Comparison of ENCODE assay signal across 9 mouse cellular contexts in the genomic region with DNA sequence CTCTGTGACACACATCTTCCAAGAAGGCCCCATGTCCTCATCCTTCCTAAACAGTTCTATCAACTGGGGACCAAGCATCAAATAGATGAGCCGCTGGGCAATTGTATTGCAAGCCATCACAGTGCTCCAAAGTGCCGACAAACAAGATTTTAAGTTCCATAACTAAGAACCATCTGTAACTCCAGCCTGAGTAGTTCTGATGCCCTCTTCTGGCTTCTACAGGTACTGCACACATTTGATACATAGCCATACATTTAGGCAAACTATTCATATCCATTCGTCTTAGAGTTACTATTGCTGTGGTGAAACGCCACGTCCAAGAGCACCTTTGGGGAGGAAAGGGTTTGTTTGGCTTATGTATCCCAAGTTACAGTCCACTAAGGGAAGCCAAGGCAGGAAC. TPM values are rescaled to one million over a fixed set of nuclear protein-coding genes. Genes with fewer than 3 reads are reported as not detected.
DNase-seq lines count a peak whose midpoint lies in the region; ATAC-seq and TF ChIP-seq lines count a peak whose summit lies in the region.
"Had no signal": no experiment of that assay in that cellular context is flagged by ENCODE, and none has a peak within 500 bp of the region (broad histone marks: within the 10 kb centered on the region; RNA-seq: fewer than 3 reads in every experiment).

No protein-coding gene starts in this region.

- H3K79me2 ChIP-seq in MEL (ENCODE audit: control insufficient read depth, insufficient read depth, low read length, poor library complexity): no peaks in the 10 kb centered on the region

- 71% methylated on average over 5 of the region's 5 CpGs for WGBS in intestine, postnatal 0 days
- WGBS in intestine, embryonic 16.5 days: 71% methylated on average over 5 of the region's 5 CpGs

- no peak for ATAC-seq in intestine, postnatal 0 days
- no peak for ATAC-seq in intestine, embryonic 16.5 days
- ATAC-seq in megakaryocyte, adult 5-6 weeks (ENCODE audit: poor library complexity, severe bottlenecking): peak; percentile 68

- no peak for TF ChIP-seq POLR2A in MEL (IDR thresholded peaks at IDR 0.05; ENCODE audit: control insufficient read depth in 1 of 2, insufficient read depth in 1 of 2, low read depth in 1 of 2, low read length in 2 of 2, poor library complexity in 1 of 2)

- peak; percentile 57 for DNase-seq in CD4-positive helper T cell, adult 2 months (ENCODE audit: low read depth, low spot score)
- DNase-seq in MEL (ENCODE audit: low read depth, low spot score): peak; percentile 94
- DNase-seq in adrenal gland, adult 18-20 months (ENCODE audit: low spot score in 2 of 2): no peak
- DNase-seq in layer of hippocampus, postnatal 10 days (ENCODE audit: low spot score in 2 of 2): no peak

- peak; percentile 64 for TF ChIP-seq CTCF in intestine, postnatal 0 days (IDR thresholded peaks at IDR 0.05; ENCODE audit: low read depth)
- peak; percentile 42 to 98 (median 92) for TF ChIP-seq CTCF in MEL (IDR thresholded peaks at IDR 0.05 in 2 of 3, conservative IDR thresholded peaks at IDR 0.05 in 1 of 3; ENCODE audit: control insufficient read depth in 1 of 3, insufficient read depth in 1 of 3, low read depth in 2 of 3, low read length in 3 of 3, poor library complexity in 1 of 3, severe bottlenecking in 1 of 3)

- TF ChIP-seq EP300 in MEL (IDR thresholded peaks at IDR 0.05; ENCODE audit: low read depth in 1 of 2, low read length in 2 of 2): no peak

- no peaks in the 10 kb centered on the region for H3K4me1 ChIP-seq in intestine, postnatal 0 days (replicated peaks; ENCODE audit: control insufficient read depth, insufficient read depth, low read length)
- no peaks in the 10 kb centered on the region for H3K4me1 ChIP-seq in intestine, embryonic 16.5 days (ENCODE audit: control insufficient read depth, insufficient read depth, low read length)
- H3K4me1 ChIP-seq in MEL (ENCODE audit: control insufficient read depth in 1 of 2, insufficient read depth in 2 of 2, low read length in 2 of 2): peaks cover 15 to 29% of the 10 kb centered on the region in 2 experiments

- no peaks in the 10 kb centered on the region for H3K27me3 ChIP-seq in intestine, postnatal 0 days (replicated peaks; ENCODE audit: control insufficient read depth, insufficient read depth, low read length)
- H3K27me3 ChIP-seq in intestine, embryonic 16.5 days (replicated peaks; ENCODE audit: control insufficient read depth, insufficient read depth, low read length): no peaks in the 10 kb centered on the region
- peaks cover 0 to 3% of the 10 kb centered on the region in 2 experiments; a peak in 2 of 4 replicates for H3K27me3 ChIP-seq in MEL (ENCODE audit: control insufficient read depth in 1 of 2, insufficient read depth in 2 of 2, low read length in 2 of 2)

- H3K4me3 ChIP-seq in intestine, postnatal 0 days (ENCODE audit: low read depth, low read length): no peak overlapping the region
- no peak overlapping the region for H3K4me3 ChIP-seq in intestine, embryonic 16.5 days (ENCODE audit: low read length)
- no peak overlapping the region for H3K4me3 ChIP-seq in MEL (ENCODE audit: control insufficient read depth in 1 of 2, insufficient read depth in 1 of 2, low read depth in 2 of 2, low read length in 2 of 2)
- H3K4me3 ChIP-seq: liver, embryonic 15.5 days had no signal

- H3K9me3 ChIP-seq in intestine, postnatal 0 days (ENCODE audit: control insufficient read depth): no peaks in the 10 kb centered on the region
- no peaks in the 10 kb centered on the region; the same call in 1 of the 2 replicates for H3K9me3 ChIP-seq in intestine, embryonic 16.5 days (ENCODE audit: control insufficient read depth, low read length)
- H3K9me3 ChIP-seq in MEL (replicated peaks; ENCODE audit: insufficient read depth, low read length): no peaks in the 10 kb centered on the region
- H3K9me3 ChIP-seq: liver, embryonic 15.5 days had no signal

- no peaks in the 10 kb centered on the region for H3K36me3 ChIP-seq in intestine, postnatal 0 days (ENCODE audit: control insufficient read depth, insufficient read depth)
- H3K36me3 ChIP-seq in intestine, embryonic 16.5 days (ENCODE audit: control insufficient read depth, insufficient read depth, low read length): no peaks in the 10 kb centered on the region
- H3K36me3 ChIP-seq in MEL (ENCODE audit: control insufficient read depth in 1 of 2, insufficient read depth in 2 of 2, low read length in 2 of 2): peaks cover 0 to 16% of the 10 kb centered on the region in 2 experiments; a peak in 2 of 4 replicates
- H3K36me3 ChIP-seq: liver, embryonic 15.5 days had no signal

- no peak overlapping the region for H3K4me2 ChIP-seq in intestine, postnatal 0 days (replicated peaks; ENCODE audit: low read depth)
- H3K4me2 ChIP-seq in intestine, embryonic 16.5 days (ENCODE audit: low read depth, low read length): no peak overlapping the region
- H3K4me2 ChIP-seq: liver, embryonic 15.5 days had no signal

- H3K9ac ChIP-seq in intestine, postnatal 0 days (ENCODE audit: low read depth, low read length): no peak overlapping the region
- H3K9ac ChIP-seq in intestine, embryonic 16.5 days (ENCODE audit: low read depth, low read length): no peak overlapping the region
- H3K9ac ChIP-seq in MEL (ENCODE audit: control insufficient read depth, low read depth, low read length, poor library complexity, severe bottlenecking): no peak overlapping the region
- H3K9ac ChIP-seq: liver, embryonic 15.5 days had no signal

- peak; percentile 77 for TF ChIP-seq RAD21 in MEL (IDR thresholded peaks at IDR 0.05; ENCODE audit: low read depth, low read length)

- H3K27ac ChIP-seq in intestine, postnatal 0 days (ENCODE audit: low read depth, low read length): no peak overlapping the region
- no peak overlapping the region for H3K27ac ChIP-seq in intestine, embryonic 16.5 days (ENCODE audit: low read length)
- no peak overlapping the region for H3K27ac ChIP-seq in MEL (ENCODE audit: control insufficient read depth, low read depth, low read length)
- H3K27ac ChIP-seq: liver, embryonic 15.5 days had no signal

TF ChIP-seq in MEL, 35 proteins besides CTCF, POLR2A, EP300 and RAD21:
- peak; percentile 55; the same call in 1 of the 2 replicates for TF ChIP-seq ZNF384 (IDR thresholded peaks at IDR 0.05; ENCODE audit: low read depth, low read length)
- TF ChIP-seq MYC (IDR thresholded peaks at IDR 0.05; ENCODE audit: low read depth, low read length): peak; percentile 70; the same call in 1 of the 2 replicates
- TF ChIP-seq MEF2A (IDR thresholded peaks at IDR 0.05; ENCODE audit: extremely low read depth, insufficient replicate concordance, low read depth, low read length, poor library complexity, severe bottlenecking): no peak
- no peak for TF ChIP-seq ETS1 (IDR thresholded peaks at IDR 0.05; ENCODE audit: low read depth, low read length)
- TF ChIP-seq SMC3 (IDR thresholded peaks at IDR 0.05; ENCODE audit: low read depth, low read length): peak; percentile 91
- TF ChIP-seq ZC3H11A (IDR thresholded peaks at IDR 0.05; ENCODE audit: low read depth, low read length): peak; percentile 74
- peak; percentile 39; the same call in 1 of the 2 replicates for TF ChIP-seq SIN3A (IDR thresholded peaks at IDR 0.05; ENCODE audit: low read length)
- peak; percentile 59; the same call in 1 of the 2 replicates for TF ChIP-seq TBP (IDR thresholded peaks at IDR 0.05; ENCODE audit: low read depth, low read length)
- 0 out of 2 replicates have a peak, but pooled peaks have one; percentile 13 for TF ChIP-seq USF1 (IDR thresholded peaks at IDR 0.05; ENCODE audit: low read depth, low read length)

RNA-seq across cellular contexts. Expression of gene Anp32e, which starts 30.0 kb away (rescaled TPM):
- polyA plus RNA-seq in intestine, postnatal 0 days (2015; fragmentation: Nextera tagmentation; extraction: Ambion mirVana): 71.7 and 75.1 TPM in 2 replicates
- 140 and 150 TPM in 2 replicates for polyA plus RNA-seq in intestine, embryonic 16.5 days (2015; fragmentation: Nextera tagmentation; extraction: Ambion mirVana)
- total RNA-seq in MEL (2012; rRNA removed): 159 and 197 TPM in 2 replicates
- polyA plus RNA-seq in MEL (2012; ENCODE audit: insufficient read depth in 1 of 2, insufficient read length in 2 of 2, low read depth in 1 of 2, low replicate concordance in 2 of 2, missing spikeins in 1 of 2): 100 to 1,000 TPM; 412 to 748 TPM
- 88.7 and 117 TPM in 2 replicates for total RNA-seq in megakaryocyte, adult 5-6 weeks (2015)
- 250 and 285 TPM in 2 replicates for total RNA-seq in megakaryocyte, adult 5-6 weeks (2017)
- 100 to 1,000 TPM in 1 of 2 experiments, 10 to 100 TPM in 1; 92.2 to 101 TPM for total RNA-seq in adrenal gland, adult 18-20 months (2021)
- 100 to 1,000 TPM; 103 to 105 TPM for total RNA-seq in layer of hippocampus, postnatal 10 days (2021)

RNA-seq across cellular contexts. Expression of gene Plekho1, which starts 36.7 kb away (rescaled TPM):
- 18.9 and 23.8 TPM in 2 replicates for polyA plus RNA-seq in intestine, postnatal 0 days (2015; fragmentation: Nextera tagmentation; extraction: Ambion mirVana)
- 17.3 and 17.7 TPM in 2 replicates for polyA plus RNA-seq in intestine, embryonic 16.5 days (2015; fragmentation: Nextera tagmentation; extraction: Ambion mirVana)
- 4.2 and 6.4 TPM in 2 replicates for total RNA-seq in MEL (2012; rRNA removed)
- 10 to 100 TPM in 1 of 2 experiments, not detected in 1; 19.2 TPM for polyA plus RNA-seq in MEL (2012; ENCODE audit: insufficient read depth in 1 of 2, insufficient read length in 2 of 2, low read depth in 1 of 2, low replicate concordance in 2 of 2, missing spikeins in 1 of 2)
- total RNA-seq in megakaryocyte, adult 5-6 weeks (2015): 116 and 124 TPM in 2 replicates
- total RNA-seq in megakaryocyte, adult 5-6 weeks (2017): 104 and 119 TPM in 2 replicates
- total RNA-seq in adrenal gland, adult 18-20 months (2021): 10 to 100 TPM; 20.9 to 32.2 TPM
- total RNA-seq in layer of hippocampus, postnatal 10 days (2021): 10 to 100 TPM; 50.2 to 56.5 TPM

RNA-seq across cellular contexts. Expression of gene Car14, which starts 54.6 kb away (rescaled TPM):
- polyA plus RNA-seq in intestine, postnatal 0 days (2015; fragmentation: Nextera tagmentation; extraction: Ambion mirVana): 0.90 TPM in 2 replicates
- polyA plus RNA-seq in intestine, embryonic 16.5 days (2015; fragmentation: Nextera tagmentation; extraction: Ambion mirVana): 0.76 and 1.1 TPM in 2 replicates
- total RNA-seq in MEL (2012; rRNA removed): 0.15 TPM in 1 of 2 replicates, not detected in the other
- under 1 TPM in 1 of 2 experiments, not detected in 1; 0.38 TPM for polyA plus RNA-seq in MEL (2012; ENCODE audit: insufficient read depth in 1 of 2, insufficient read length in 2 of 2, low read depth in 1 of 2, low replicate concordance in 2 of 2, missing spikeins in 1 of 2)
- not detected in 2 replicates for total RNA-seq in megakaryocyte, adult 5-6 weeks (2015)
- not detected in 2 replicates for total RNA-seq in megakaryocyte, adult 5-6 weeks (2017)
- 1 to 10 TPM; 1.1 to 3.6 TPM for total RNA-seq in adrenal gland, adult 18-20 months (2021)
- 1 to 10 TPM; 2.5 to 4.4 TPM for total RNA-seq in layer of hippocampus, postnatal 10 days (2021)
- total RNA-seq: hematopoietic stem cell, adult 5-6 weeks had no signal

Comparison
In these comparisons a context has a peak if more than half of its experiments do, and no peak if none do; other contexts are left out.
1. DNase-seq: peak in CD4-positive helper T cell, adult 2 months (single experiment) and MEL (single experiment); none in adrenal gland, adult 18-20 months (0 of 2) and layer of hippocampus, postnatal 10 days (0 of 2).